Mouse (Mus musculus) spleen, postnatal 36 days (tissue): ENCODE measurements around the gene Lbx2.

Experiments used
- DNase-seq, 2 experiments: peaks; one replicate each; pipeline ENCODE4 v3.0.0; 2022; ENCODE audit warnings: low spot score in 2 of 2, mixed read lengths in 1 of 2

Gene Lbx2

GRCm38 (mm10) chr6:83132176-83132919 lies 46.2 kb downstream of the Lbx2 start:
- DNase-seq = no peak

GRCm38 (mm10) chr6:83134226-83134625 lies 48.1 kb downstream of the Lbx2 start:
- no peak for DNase-seq

- no peak for DNase-seq
Observed at GRCm38 (mm10) chr6:83134951-83135513, 48.9 kb downstream of the Lbx2 start, which contains the start of gene Rtkn. Rtkn (plus strand) TSS chr6:83135463.

GRCm38 (mm10) chr6:83135571-83136161 lies 49.5 kb downstream of the Lbx2 start:
- no peak for DNase-seq

GRCm38 (mm10) chr6:83136291-83136880 lies 50.2 kb downstream of the Lbx2 start:
- no peak for DNase-seq

GRCm38 (mm10) chr6:83136881-83137575 lies 50.9 kb downstream of the Lbx2 start:
- DNase-seq = no peak

- DNase-seq = no peak
Observed at GRCm38 (mm10) chr6:83137576-83137950, 51.4 kb downstream of the Lbx2 start.
